Mouse (Mus musculus) liver, postnatal 0 days (tissue): ENCODE results near the gene Slc22a15.

Source experiments
- CTCF ChIP-seq: sonication (generic); IDR thresholded peaks from 2 replicates; pipeline ENCODE4 v1.5.1; 2016; ENCODE audit warnings: antibody characterized with exemption, low read depth
- EP300 ChIP-seq: IDR thresholded peaks from 2 replicates; pipeline ENCODE4 v1.6.1; 2016; ENCODE audit warnings: antibody characterized with exemption, low read depth, mild to moderate bottlenecking

DNA sequence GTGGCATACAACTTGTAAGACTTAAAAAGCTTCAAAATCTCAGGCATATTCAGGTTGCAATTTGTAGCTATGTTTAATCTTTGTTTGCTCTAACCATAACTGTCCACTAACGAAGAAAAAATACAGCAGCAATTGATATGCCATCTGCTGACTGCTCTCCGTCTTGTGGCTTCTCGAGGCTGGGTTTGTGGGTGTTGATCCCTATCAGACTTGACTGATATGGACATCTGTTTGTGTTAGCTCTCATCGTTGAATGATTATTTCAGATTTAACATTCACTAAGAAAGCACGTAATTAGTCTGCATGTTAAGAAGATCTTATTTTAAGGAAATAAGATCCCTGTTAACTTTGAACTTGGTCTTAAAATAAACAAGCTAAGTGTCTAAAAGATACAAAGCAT is 7.7 kb downstream of the Slc22a15 start:
- TF ChIP-seq CTCF = no peak
- TF ChIP-seq EP300 = no peak
